Mouse (Mus musculus): ENCODE measurements around the gene Mex3a. TPM values are rescaled to one million over a fixed set of nuclear protein-coding genes. Genes with fewer than 3 reads are reported as not detected.

Mex3a gene
- polyA plus RNA-seq, 1 experiment from 2014 or later, result 21.0 TPM

DNA sequence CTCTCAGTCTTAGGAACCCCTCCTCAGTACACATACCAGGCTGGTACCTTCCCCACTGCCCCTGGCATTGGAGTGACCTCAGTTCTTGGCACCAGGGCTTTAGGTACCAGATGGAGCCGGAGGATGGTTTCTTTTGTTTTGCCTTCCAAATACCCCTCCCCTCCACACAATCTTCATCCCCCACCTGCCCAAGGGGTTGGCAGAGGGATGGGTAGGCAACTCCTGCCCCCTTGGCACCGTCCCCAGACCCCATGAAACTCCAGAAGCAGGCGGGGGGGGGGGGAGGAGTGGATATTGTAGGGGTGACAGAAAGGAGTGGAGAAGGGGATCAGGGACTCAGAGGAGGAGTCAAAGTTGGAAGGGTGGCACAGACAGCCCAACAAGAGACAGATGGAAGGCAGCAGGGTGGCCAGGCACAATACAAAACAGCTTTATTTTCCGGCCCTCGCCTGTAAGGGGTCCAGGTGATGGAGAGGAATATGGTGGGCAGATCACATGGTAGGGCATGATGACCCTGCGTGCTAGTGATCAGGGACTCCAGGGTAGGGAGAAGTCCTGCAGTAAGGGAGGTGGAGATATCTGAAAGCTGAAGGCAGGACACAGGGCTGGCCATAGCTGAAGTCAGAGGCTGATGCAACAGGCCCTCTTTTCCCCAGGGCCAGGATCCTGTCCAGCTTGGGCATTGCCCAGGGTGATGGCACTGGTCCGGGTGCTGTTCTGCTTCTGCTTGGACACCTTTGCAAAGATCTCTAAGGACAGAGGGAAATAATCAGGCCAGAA is 9.6 kb downstream of the Mex3a start:
- H3K4me2 ChIP-seq, result no peak overlapping the region
- H3K36me3 ChIP-seq, result peaks cover 39% of the 10 kb centered on the region
- 63% methylated on average over 7 of the region's 7 CpGs for WGBS
- H3K27ac ChIP-seq, result peak overlapping the region; percentile 30; the same call in 1 of the 2 replicates
- no peak overlapping the region for H3K9ac ChIP-seq
- no peaks in the 10 kb centered on the region for H3K27me3 ChIP-seq
- H3K4me1 ChIP-seq, result peaks cover 40% of the 10 kb centered on the region
- no peaks in the 10 kb centered on the region for H3K9me3 ChIP-seq
- no peak for ATAC-seq (ENCODE audit: insufficient number of reproducible peaks, low FRiP score, low TSS enrichment, low read depth)
- H3K4me3 ChIP-seq, result no peak overlapping the region

DNA sequence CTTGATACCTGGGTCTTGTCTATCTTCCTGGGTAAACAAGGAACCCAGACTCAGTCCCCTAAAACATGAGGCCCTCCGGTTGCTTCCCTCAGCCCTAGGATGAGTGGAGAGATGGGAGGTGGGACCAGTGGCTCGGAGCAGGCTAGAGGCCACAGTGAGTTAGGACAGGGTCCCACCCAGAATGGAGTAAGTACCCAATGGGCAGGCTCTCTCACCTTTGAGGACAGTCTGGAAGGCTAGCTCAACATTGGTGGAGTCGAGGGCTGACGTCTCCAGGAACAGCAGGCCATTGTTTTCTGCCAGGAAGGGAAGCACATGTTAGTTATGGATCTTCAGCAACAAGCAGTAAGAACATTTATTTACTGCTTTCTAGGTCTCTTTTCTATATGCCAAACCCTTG is 10.3 kb downstream of the Mex3a start:
- H3K27me3 ChIP-seq, result no peaks in the 10 kb centered on the region
- WGBS, result 69% methylated on average over 4 of the region's 4 CpGs
- no peak overlapping the region for H3K4me3 ChIP-seq
- ATAC-seq (ENCODE audit: insufficient number of reproducible peaks, low FRiP score, low TSS enrichment, low read depth), result no peak
- no peak overlapping the region for H3K4me2 ChIP-seq
- peaks cover 33% of the 10 kb centered on the region for H3K36me3 ChIP-seq
- no peak overlapping the region for H3K9ac ChIP-seq
- H3K4me1 ChIP-seq, result peaks cover 38% of the 10 kb centered on the region
- peak overlapping the region; percentile 30; the same call in 1 of the 2 replicates for H3K27ac ChIP-seq
- no peaks in the 10 kb centered on the region for H3K9me3 ChIP-seq

- H3K27ac ChIP-seq, result no peak overlapping the region
- no peak overlapping the region for H3K9ac ChIP-seq
- no peaks in the 10 kb centered on the region for H3K9me3 ChIP-seq
- no peaks in the 10 kb centered on the region for H3K27me3 ChIP-seq
- WGBS, result 78% methylated on average over 8 of the region's 8 CpGs
- H3K4me3 ChIP-seq, result no peak overlapping the region
- ATAC-seq (ENCODE audit: insufficient number of reproducible peaks, low FRiP score, low TSS enrichment, low read depth), result no peak
- H3K36me3 ChIP-seq, result peaks cover 26% of the 10 kb centered on the region
- H3K4me1 ChIP-seq, result peaks cover 33% of the 10 kb centered on the region
- no peak overlapping the region for H3K4me2 ChIP-seq
Observed at GRCm38 (mm10) chr3:88543174-88543573, 11.0 kb downstream of the Mex3a start.

GRCm38 (mm10) chr3:88543651-88544410 is 11.6 kb downstream of the Mex3a start:
- H3K36me3 ChIP-seq, result peaks cover 23% of the 10 kb centered on the region
- H3K4me1 ChIP-seq, result peaks cover 27% of the 10 kb centered on the region
- ATAC-seq (ENCODE audit: insufficient number of reproducible peaks, low FRiP score, low TSS enrichment, low read depth), result no peak
- no peaks in the 10 kb centered on the region for H3K9me3 ChIP-seq
- no peak overlapping the region for H3K4me2 ChIP-seq
- no peak overlapping the region for H3K9ac ChIP-seq
- no peaks in the 10 kb centered on the region for H3K27me3 ChIP-seq
- H3K27ac ChIP-seq, result no peak overlapping the region
- WGBS, result 65% methylated on average over 5 of the region's 5 CpGs
- no peak overlapping the region for H3K4me3 ChIP-seq

GRCm38 (mm10) chr3:88544514-88544913 is 12.3 kb downstream of the Mex3a start:
- Histone ChIP-seq H3K9ac (no peak overlapping the region), H3K36me3 (peaks cover 20% of the 10 kb centered on the region), H3K4me1 (peaks cover 23% of the 10 kb centered on the region), H3K4me3 (no peak overlapping the region), H3K4me2 (no peak overlapping the region), H3K27ac (no peak overlapping the region), H3K9me3 (no peaks in the 10 kb centered on the region), H3K27me3 (no peaks in the 10 kb centered on the region)
- no peak for ATAC-seq (ENCODE audit: insufficient number of reproducible peaks, low FRiP score, low TSS enrichment, low read depth)
- 35% methylated on average over 5 of the region's 5 CpGs for WGBS

DNA sequence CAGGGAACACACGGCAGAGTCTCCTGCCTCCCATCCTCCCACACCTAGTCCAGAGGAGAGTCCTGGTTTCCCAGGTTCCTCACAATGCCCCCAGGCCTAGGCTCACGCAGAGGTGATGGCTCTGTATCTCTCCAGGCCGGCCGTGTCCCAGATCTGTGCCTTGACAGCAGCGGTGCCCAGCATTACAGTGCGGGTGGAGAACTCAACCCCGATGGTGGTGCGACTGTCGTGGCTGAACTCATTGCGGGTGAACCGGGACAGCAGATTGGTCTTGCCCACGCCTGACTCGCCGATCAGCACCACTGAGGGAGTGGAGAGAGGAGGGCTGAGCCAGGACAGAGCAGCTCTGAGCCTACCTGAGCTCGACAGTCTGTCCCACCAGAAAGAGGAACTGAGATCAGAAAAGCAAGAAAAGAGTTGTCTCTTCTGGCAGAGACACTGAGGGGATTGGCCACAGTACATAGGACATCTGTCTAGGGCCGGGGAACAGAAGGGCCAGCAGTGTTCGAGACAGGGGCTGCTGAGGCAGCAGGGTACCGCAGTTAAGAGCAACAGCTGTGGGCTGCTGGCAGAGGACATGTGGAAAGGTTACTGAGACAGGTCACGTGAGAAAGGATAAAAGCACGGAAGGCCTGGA is 12.9 kb downstream of the Mex3a start:
- Histone ChIP-seq H3K4me1 (peaks cover 20% of the 10 kb centered on the region), H3K36me3 (peaks cover 17% of the 10 kb centered on the region), H3K4me2 (no peak overlapping the region), H3K9me3 (no peaks in the 10 kb centered on the region), H3K27me3 (no peaks in the 10 kb centered on the region), H3K27ac (no peak overlapping the region), H3K4me3 (no peak overlapping the region), H3K9ac (no peak overlapping the region)
- 49% methylated on average over 20 of the region's 20 CpGs for WGBS
- ATAC-seq (ENCODE audit: insufficient number of reproducible peaks, low FRiP score, low TSS enrichment, low read depth), result no peak

DNA sequence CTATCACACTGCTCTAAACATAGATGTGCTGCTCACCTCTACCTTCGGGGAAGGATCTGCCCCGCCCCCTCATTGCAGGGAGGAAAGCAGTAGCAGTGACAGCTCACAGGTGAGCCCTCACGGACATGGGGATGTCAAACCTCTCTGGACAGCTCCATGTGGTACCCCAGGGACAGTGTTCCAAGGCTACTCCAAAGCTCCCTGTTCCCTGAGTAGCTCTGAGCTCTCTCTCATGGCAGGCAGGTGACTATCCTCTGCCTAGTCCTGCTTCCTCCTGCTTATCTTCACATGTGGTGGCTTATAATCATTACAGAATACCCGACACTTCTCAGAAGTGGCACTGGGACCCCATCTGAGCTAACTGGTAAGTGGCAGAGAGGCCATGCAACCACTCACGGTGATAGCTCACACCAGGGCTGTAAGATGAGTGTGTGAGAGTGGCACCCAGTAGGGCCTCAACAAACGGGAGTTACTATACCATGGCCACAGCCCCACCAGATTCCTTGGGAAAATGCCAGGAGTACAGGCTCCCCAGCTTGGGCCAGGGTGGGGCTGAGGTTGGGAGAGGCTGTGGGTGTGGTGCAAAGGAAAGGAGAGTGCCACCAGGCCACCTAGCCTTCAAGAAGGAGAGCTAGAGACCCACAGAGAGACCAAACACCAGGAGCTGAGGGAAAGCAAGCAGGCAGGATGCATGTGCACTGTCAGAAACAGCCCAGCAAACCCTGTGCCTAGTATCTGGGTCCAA is 14.7 kb downstream of the Mex3a start:
- Histone ChIP-seq H3K9me3 (no peaks in the 10 kb centered on the region), H3K27ac (no peak overlapping the region), H3K9ac (no peak overlapping the region), H3K27me3 (no peaks in the 10 kb centered on the region), H3K4me2 (no peak overlapping the region), H3K4me3 (peak overlapping the region; percentile 8), H3K36me3 (peaks cover 7% of the 10 kb centered on the region; the same call in 1 of the 2 replicates), H3K4me1 (peaks cover 18% of the 10 kb centered on the region)
- no peak for ATAC-seq (ENCODE audit: insufficient number of reproducible peaks, low FRiP score, low TSS enrichment, low read depth)
- 67% methylated on average over 6 of the region's 6 CpGs for WGBS

GRCm38 (mm10) chr3:88548180-88548917 is 16.2 kb downstream of the Mex3a start, which contains the start of gene Rab25:
TSS of gene Rab25 (minus strand) at chr3:88548300.
- Histone ChIP-seq H3K4me2 (0 out of 2 replicates have a peak within 1 kb of the TSS, but pooled peaks have one; percentile 7), H3K9ac (no peak within 1 kb of the TSS), H3K4me3 (peak within 1 kb of the TSS; percentile 19)

DNA sequence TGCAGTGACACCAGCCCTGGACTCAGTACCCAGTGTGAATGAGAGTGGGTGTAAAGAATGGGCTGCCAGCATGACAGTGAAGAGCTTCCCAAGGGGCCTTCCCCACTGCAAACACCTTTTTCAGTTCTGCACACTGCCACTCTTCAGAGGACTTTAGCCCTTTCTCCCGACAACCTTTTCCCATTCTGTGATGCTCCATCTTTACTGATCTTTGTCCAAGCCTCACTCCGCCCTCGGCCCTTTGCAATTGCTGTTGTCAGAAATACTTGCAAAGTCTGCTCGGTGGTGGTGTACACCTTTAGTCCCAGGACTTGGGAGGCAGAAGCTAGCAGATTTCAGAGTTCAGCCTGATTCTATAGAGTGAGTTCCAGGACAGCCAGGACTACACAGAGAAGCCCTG is 19.4 kb downstream of the Mex3a start:
- H3K9me3 ChIP-seq, result no peaks in the 10 kb centered on the region
- H3K9ac ChIP-seq, result no peak overlapping the region
- peaks cover 38% of the 10 kb centered on the region for H3K4me1 ChIP-seq
- H3K36me3 ChIP-seq, result peaks cover 18% of the 10 kb centered on the region
- H3K4me2 ChIP-seq, result no peak overlapping the region; the same call in 1 of the 2 replicates
- 79% methylated on average over 4 of the region's 4 CpGs for WGBS
- ATAC-seq (ENCODE audit: insufficient number of reproducible peaks, low FRiP score, low TSS enrichment, low read depth), result no peak
- no peak overlapping the region for H3K27ac ChIP-seq
- H3K4me3 ChIP-seq, result peak overlapping the region; percentile 63
- no peaks in the 10 kb centered on the region for H3K27me3 ChIP-seq

More at GRCm38 (mm10) chr3:88548180-88548917, 16.2 kb downstream of the Mex3a start, which contains the start of gene Rab25:
- WGBS, result 40% methylated on average over 18 of the region's 18 CpGs
- Histone ChIP-seq H3K9me3 (no peaks in the 10 kb centered on the region), H3K4me1 (peaks cover 22% of the 10 kb centered on the region), H3K27me3 (no peaks in the 10 kb centered on the region), H3K27ac (peak within 1 kb of the TSS; percentile 65), H3K36me3 (peaks cover 5% of the 10 kb centered on the region; the same call in 1 of the 2 replicates)
- no peak for ATAC-seq (ENCODE audit: insufficient number of reproducible peaks, low FRiP score, low TSS enrichment, low read depth)

- H3K4me3 ChIP-seq, result peak overlapping the region; percentile 63
- peak overlapping the region; percentile 97 for H3K27ac ChIP-seq
- peaks cover 23% of the 10 kb centered on the region for H3K36me3 ChIP-seq
- 19% methylated on average over 16 of the region's 16 CpGs for WGBS
- no peak for ATAC-seq (ENCODE audit: insufficient number of reproducible peaks, low FRiP score, low TSS enrichment, low read depth)
- H3K4me1 ChIP-seq, result peaks cover 34% of the 10 kb centered on the region
- H3K4me2 ChIP-seq, result peak overlapping the region; percentile 79
- no peaks in the 10 kb centered on the region for H3K27me3 ChIP-seq
- no peaks in the 10 kb centered on the region for H3K9me3 ChIP-seq
- H3K9ac ChIP-seq, result peak overlapping the region; percentile 50
Observed at GRCm38 (mm10) chr3:88552082-88552645, 20.0 kb downstream of the Mex3a start.
